Mouse (Mus musculus) left cerebral cortex, adult 9 months (tissue): ENCODE measurements at regions not wholly inside any gene's neighbourhood (a gene's known extent, or its start where the extent isn't known, plus 50 kb on each side); places are given as distances from the start of the nearest gene placed in this dataset.
A peak's percentile ranks its signal among the peaks of the same experiment; 100 is the strongest.

Experiments used
- DNase-seq, 2 experiments: peaks; one replicate each; pipeline ENCODE4 v3.0.0; 2022; ENCODE audit warnings: low spot score in 2 of 2

DNA sequence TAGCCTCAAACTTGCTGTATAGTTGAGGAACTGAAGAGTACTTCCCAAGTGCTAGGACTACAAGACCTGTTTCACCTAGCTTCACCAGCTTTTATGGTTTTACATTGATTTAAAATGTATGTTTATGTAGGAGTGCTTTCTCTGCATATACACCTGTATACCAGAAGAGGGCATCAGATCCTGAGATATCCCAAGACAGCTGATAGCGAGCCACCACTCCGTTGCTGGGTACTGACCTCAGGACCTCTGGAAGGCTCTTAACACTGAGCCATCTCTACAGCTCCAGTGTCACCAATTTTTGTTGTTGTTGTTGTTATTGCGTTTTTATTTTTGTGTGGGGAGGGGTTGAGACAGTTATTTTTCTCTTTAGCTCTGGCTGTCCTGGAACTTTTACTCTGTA, 55.9 kb upstream of the Ddx3x start:
- DNase-seq, result no peak

DNA sequence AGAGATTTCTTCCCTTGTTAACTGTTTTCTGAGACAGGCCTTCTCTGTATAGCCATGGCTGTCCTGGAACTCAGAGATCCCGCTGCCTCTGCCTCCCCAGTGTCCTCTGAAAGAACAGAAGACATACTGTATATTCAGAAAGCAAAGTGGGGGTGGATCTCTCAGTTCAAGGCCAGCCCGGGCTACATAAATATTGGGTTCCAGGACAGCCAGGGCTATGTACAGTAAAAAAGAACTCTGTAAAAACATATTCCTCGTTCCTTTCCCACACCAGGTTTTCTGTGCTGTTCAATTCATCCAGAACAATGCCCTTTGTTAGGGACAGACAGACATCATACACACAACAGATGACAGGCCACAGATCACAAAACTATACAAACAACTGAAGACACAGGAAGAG, 54.3 kb upstream of the Ddx3x start:
- DNase-seq, result no peak

DNA sequence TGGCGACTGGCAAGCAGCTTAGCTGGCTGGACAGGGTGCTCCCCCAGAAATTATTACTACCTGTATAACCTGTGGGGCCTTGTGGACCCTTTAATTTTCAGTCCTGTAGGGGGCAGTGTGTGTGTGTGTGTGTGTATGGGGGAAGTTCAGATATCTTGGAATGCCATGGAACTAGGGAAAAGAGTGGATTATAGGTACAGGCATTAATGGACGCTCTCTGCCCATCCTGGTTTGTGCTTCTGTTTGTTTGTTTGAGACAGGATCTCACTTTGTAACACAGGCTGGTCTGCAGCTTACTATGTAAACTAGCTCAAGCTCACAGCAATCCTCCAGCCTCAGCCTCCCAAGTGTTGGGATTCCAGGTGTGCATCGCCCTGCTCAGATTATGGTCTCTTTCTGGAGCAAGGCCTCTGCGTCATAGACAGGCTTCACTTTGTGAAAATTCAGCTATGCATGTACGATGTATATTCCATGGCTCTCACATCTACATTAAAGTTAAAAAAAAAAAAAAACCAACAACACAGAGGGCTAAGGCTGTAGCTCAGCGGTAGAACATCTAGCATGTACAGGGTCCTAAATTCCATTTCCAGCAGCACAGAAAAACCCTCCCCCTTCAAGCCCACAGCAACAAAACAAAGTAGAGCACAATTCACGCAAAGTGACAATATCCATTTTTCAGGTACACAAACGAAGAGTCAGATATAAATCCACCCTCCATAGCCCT, 50.7 kb upstream of the Ddx3x start:
- DNase-seq, result peak in 1 of 2 experiments; percentile 14

DNA sequence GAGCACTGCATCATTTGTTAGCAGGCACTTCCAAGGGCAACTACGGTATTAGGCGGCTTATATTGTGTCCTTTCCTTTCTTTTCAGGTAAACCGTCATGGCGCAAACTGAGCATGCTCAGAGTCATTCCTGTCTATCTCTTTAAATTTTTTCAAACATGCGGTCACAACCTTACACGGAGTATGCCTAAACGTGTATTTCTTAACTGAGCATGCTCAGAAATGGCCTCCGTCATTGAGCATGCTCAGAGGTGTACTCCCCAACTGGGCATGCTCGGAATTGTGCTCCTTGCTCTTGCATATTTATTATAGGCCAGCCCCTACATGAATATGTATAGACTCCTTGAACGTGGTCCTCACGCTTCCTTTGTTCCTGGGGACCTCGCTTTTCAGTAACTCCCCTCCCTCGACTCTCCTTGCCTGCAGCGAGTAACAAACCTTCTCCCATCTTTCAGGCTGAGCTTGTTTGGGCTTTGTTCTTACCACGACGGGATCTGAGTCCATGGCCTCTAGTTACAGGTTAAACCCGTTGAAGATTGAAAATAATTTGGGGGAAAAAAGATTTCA, 50.1 kb upstream of the Ddx3x start:
- peak; percentile 87 to 89 for DNase-seq
